Mouse (Mus musculus): ENCODE data around the gene Ifnz.

DNA sequence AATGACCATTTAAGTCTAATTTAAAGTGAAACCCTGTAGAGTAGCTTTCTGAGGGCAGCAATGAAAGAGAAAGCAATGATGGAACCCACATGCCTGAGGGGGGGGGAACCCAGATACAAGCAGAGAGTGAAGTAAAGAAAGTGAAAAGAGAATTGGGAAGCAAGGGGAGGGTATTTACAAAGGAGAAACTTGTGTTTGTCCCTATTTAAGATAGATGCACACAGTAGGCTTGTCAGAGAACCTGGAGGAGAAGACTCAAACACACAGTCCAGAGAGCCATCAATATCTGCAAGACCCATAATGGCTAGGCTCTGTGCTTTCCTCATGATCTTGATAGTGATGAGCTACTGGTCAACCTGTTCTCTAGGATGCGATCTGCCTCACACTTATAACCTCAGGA is 37.7 kb downstream of the Ifnz start, which contains the start of gene Ifna11:
- TF ChIP-seq MAX (IDR thresholded peaks at IDR 0.05; ENCODE audit: low read length) (no peak), USF1 (IDR thresholded peaks at IDR 0.05; ENCODE audit: low read depth, low read length) (no peak), ZC3H11A (IDR thresholded peaks at IDR 0.05; ENCODE audit: low read depth, low read length) (no peak), CTCF (conservative IDR thresholded peaks at IDR 0.05 in 1 of 2, IDR thresholded peaks at IDR 0.05 in 1 of 2; ENCODE audit: low read depth in 2 of 2, low read length in 2 of 2) (no peak)

Data from CH12.LX (cell line).